Mouse (Mus musculus): Measurements from ENCODE around the gene Aipl1.

- TF ChIP-seq CTCF (IDR thresholded peaks at IDR 0.05; ENCODE audit: insufficient read depth, low read depth, low read length) (no peak), POLR2A (IDR thresholded peaks at IDR 0.05; ENCODE audit: insufficient read depth, low read depth, low read length) (no peak)
Measured at GRCm38 (mm10) chr11:72010367-72010766, 26.9 kb downstream of the Aipl1 start.
